Mouse (Mus musculus) C2C12 (cell line): ENCODE data around the gene Cnn1.

Experiments
- CTCF ChIP-seq: IDR thresholded peaks from one replicate; pipeline ENCODE4 v1.5.1; 2011; ENCODE audit not compliant: control insufficient read depth, insufficient read depth, insufficient read length
- MYOG ChIP-seq: IDR thresholded peaks from one replicate; pipeline ENCODE4 v1.6.1; 2011; ENCODE audit not compliant: control insufficient read depth, insufficient read length; ENCODE audit errors: extremely low read depth

DNA sequence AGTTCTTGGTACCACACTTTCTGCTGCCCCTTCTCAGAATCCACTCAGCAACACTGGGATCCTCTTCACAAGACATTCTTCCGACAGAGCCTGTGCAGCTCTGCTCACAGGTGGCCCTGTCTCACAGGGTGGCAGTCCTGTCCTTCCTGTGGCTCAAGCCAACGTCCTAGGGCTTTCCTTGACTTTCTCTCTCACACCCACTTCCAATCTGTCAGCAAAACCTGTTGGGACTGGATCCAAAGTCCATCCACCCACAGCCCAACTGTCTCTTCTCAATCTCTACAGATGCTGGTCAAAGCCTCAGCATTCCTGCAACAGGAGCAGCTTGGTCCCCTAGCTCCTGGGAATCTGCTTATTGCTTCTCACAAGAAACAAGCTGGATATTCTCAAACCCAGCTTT is 37.7 kb upstream of the Cnn1 start:
- TF ChIP-seq CTCF, result no peak
- TF ChIP-seq MYOG, result no peak
